Mouse (Mus musculus) lung, adult 2 months (tissue): Measurements from ENCODE around the gene Gm21958.
A peak's percentile ranks its signal among the peaks of the same experiment; 100 is the strongest.

Experiments used
- CTCF ChIP-seq: fragments of 200-500 bp; IDR thresholded peaks from 2 replicates; pipeline ENCODE4 v1.5.1; 2011; ENCODE audit warnings: mild to moderate bottlenecking, low read length, control low read depth; ENCODE audit not compliant: insufficient read depth
- POLR2A ChIP-seq: fragments of 200-500 bp; IDR thresholded peaks from 2 replicates; pipeline ENCODE4 v1.6.1; 2011; ENCODE audit warnings: low read depth, mild to moderate bottlenecking, control low read depth, low read length, borderline replicate concordance; ENCODE audit errors: extremely low read depth

GRCm38 (mm10) chr3:54689091-54689490 lies 25.1 kb downstream of the Gm21958 start:
- TF ChIP-seq POLR2A (no peak), CTCF (0 out of 2 replicates have a peak, but pooled peaks have one; percentile 3)
